Mouse (Mus musculus) myocyte (in vitro differentiated cells): ENCODE results near the gene Mtln.

Source experiments
- CEBPB ChIP-seq: IDR thresholded peaks from 2 replicates; pipeline ENCODE4 v1.6.1; 2011; ENCODE audit warnings: mild to moderate bottlenecking, moderate library complexity; ENCODE audit not compliant: poor library complexity, insufficient read depth, severe bottlenecking
- POLR2A ChIP-seq: IDR thresholded peaks from one replicate; pipeline ENCODE4 v1.6.1; 2011; ENCODE audit warnings: low read depth, mild to moderate bottlenecking, control low read depth, moderate library complexity; ENCODE audit not compliant: insufficient read length
- TCF12 ChIP-seq: IDR thresholded peaks from one replicate; pipeline ENCODE4 v1.6.1; 2011; ENCODE audit warnings: mild to moderate bottlenecking, control low read depth; ENCODE audit not compliant: poor library complexity, insufficient read depth, severe bottlenecking

GRCm38 (mm10) chr2:127778451-127778850 is 13.8 kb downstream of the Mtln start:
- TF ChIP-seq TCF12 (no peak), POLR2A (no peak), CEBPB (no peak)
